Mouse (Mus musculus): ENCODE measurements at regions not wholly inside any gene's neighbourhood (a gene's known extent, or its start where the extent isn't known, plus 50 kb on each side); places are given as distances from the start of the nearest gene placed in this dataset.

DNA sequence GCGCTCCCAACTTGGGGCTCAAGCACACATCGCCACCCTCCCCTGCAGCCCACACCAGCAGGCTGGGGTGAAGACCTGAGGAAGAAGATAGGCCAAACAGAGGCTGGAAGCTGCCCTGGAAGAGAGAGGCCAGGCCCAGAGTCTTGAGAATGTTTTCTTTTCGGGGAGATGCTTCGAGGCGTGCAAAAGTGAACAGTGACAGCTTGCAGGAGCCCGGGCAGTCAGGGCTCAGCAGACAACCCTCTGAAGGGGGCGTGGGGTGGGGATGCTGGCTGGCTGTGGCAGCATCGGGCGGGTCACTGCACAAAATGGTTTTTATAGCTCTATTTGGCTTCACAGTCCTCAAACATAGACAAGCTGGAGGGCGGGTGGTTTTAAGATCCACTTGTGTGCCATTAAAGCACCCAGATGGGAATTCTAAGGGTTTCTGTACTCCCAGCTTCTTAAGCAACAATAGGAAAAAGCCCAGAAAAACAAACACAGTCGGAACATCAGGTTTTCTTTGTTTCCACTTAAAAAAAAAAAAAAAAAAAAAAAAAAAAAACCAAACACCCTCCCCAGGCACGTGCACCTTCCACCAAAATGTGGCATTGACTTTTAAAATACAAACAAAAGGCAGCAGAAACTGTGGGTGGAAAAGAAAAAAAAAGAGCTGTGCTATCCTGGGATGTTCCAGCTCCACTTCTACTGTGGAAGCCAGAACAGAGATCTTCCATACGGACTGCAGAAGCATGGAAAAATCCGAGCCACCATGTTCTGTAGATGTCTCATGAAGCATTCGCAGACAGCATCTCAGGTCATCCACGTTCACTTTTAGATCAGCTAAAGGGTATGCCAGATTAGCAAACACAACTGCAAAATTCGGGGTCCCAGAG is 123.5 kb downstream of the Ly86 start:
- ATAC-seq (replicated peaks in 1 of 2; ENCODE audit: insufficient read depth in 1 of 2, low FRiP score in 2 of 2, low TSS enrichment in 1 of 2, low read depth in 1 of 2, poor library complexity in 2 of 2, severe bottlenecking in 2 of 2) = no peak

DNA sequence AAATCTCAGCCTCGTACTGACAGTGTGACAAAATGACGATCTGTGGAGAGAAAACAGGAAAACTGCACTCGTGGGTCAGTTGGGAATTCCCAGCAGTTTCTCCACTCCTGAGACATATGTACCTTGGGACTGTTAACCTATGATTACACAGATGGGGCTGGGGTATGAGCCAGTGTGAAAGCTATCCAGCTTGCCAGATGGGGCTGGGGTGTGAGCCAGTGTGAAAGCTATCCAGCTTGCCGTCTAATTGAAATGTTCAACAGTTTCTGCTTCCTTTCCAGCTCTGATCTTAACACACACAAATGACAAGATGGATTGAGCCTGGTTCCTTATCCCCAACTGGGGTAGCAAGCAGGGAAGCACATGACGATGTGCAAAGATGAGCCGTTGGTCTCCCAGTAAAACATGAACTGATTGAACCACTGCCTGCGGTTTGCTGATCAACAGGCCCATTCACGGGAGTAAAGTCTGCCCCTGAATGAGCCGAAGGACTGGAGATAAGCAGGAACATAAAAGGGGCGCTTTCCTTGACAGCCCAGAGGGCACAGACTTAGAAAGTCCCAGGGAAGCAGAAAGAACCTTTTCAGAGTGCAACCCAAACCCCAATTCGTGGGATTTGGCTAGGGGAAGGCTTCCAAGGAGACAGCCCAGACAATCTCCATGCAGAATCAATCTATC is 125.4 kb downstream of the Ly86 start:
- no peak for ATAC-seq (replicated peaks in 1 of 2; ENCODE audit: insufficient read depth in 1 of 2, low FRiP score in 2 of 2, low TSS enrichment in 1 of 2, low read depth in 1 of 2, poor library complexity in 2 of 2, severe bottlenecking in 2 of 2)

DNA sequence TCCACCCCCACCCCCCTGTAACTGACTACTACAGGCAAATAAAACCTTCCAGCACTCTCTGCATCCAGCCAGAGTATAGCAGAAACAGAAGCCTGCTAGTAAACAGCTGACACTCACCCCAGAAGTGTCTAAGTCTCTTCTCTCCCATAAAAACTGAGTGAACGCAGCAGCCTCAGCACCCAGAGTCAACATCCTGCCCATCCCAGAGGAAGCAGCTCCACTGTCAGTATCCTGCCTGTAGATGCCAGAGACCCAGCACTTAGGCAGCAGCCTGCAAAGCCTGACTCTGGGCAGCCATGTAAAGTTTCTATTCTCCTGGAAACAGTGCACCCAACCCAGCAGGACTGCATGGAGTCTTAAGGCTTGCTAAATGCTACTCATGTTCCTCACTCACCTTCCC is 128.4 kb downstream of the Ly86 start:
- no peak for ATAC-seq (replicated peaks in 1 of 2; ENCODE audit: insufficient read depth in 1 of 2, low FRiP score in 2 of 2, low TSS enrichment in 1 of 2, low read depth in 1 of 2, poor library complexity in 2 of 2, severe bottlenecking in 2 of 2)

DNA sequence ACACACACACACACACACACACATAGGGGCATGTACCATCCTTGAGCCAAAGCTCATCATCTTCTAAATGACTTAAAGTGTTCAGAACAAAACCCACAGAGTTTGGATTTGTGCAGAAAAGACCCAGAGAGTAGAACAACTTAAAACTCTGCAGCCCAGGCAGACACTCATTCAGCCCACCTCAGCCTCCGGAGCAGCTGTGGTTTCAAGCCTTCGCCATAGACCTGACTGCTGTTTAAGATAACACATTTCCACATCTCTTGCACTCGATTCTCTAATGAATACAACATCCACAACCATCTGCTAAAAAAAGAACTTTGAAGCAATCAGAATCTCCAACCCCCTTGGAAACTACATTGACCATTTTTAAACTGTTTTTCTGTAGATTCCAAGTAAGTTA is 130.8 kb downstream of the Ly86 start:
- peak; percentile 55 to 59 for ATAC-seq (replicated peaks in 1 of 2; ENCODE audit: insufficient read depth in 1 of 2, low FRiP score in 2 of 2, low TSS enrichment in 1 of 2, low read depth in 1 of 2, poor library complexity in 2 of 2, severe bottlenecking in 2 of 2)

DNA sequence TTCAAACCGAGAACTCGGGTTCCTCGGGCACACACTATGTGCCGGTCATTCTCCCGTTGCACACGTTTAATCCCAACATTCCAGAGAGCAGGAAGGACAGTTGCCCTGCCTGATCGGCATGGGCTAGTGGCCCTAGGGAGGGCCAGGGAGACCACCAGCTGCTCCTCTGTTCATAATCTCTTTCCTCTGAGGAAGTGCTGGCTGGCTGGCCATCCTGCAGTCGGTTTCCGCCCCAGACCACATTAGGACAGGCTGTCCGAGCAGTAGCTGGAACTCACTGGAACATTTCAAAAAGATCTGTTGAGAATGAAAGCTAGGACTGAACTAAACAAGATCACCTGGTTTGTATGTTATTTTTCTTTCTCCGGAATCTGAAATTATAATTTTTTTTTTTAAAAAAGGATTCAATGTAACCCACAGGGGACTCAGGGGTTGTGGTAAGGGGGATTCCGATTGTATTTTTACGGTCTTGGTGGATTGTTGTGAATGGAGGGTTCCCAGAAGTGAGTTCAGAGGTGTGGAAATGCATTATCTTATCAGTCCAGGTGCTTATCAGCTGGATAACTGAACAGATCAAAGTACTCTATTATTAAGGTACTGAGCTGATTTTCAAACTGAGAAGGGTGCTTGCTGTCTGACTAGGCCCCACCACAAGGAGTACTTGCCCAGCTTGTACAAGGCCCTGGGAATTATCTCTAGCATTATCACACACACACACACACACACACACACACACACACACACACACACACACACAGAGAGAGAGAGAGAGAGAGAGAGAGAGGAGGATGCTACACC is 131.4 kb downstream of the Ly86 start:
- ATAC-seq (replicated peaks in 1 of 2; ENCODE audit: insufficient read depth in 1 of 2, low FRiP score in 2 of 2, low TSS enrichment in 1 of 2, low read depth in 1 of 2, poor library complexity in 2 of 2, severe bottlenecking in 2 of 2) = peak; percentile 39 to 61

DNA sequence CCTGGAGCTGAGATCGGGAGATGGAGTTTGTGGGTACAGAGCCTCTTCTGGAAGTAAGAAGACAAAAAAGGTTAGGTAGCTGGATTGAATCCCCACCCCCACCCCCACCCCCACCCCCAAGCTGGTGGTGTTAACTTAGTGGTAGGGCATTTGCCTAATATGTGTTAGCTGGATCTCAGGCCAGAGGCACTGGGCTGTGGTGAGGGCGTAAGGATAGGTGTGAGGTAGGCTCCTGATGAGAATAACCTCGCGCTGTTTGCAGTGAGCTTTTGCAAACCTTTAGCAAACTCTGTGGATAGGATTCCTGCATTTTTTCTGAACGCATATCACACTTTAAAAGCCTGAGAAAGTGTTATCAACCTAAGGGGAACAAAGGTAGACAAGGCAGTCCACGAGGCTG is 132.3 kb downstream of the Ly86 start:
- no peak for ATAC-seq (replicated peaks in 1 of 2; ENCODE audit: insufficient read depth in 1 of 2, low FRiP score in 2 of 2, low TSS enrichment in 1 of 2, low read depth in 1 of 2, poor library complexity in 2 of 2, severe bottlenecking in 2 of 2)

DNA sequence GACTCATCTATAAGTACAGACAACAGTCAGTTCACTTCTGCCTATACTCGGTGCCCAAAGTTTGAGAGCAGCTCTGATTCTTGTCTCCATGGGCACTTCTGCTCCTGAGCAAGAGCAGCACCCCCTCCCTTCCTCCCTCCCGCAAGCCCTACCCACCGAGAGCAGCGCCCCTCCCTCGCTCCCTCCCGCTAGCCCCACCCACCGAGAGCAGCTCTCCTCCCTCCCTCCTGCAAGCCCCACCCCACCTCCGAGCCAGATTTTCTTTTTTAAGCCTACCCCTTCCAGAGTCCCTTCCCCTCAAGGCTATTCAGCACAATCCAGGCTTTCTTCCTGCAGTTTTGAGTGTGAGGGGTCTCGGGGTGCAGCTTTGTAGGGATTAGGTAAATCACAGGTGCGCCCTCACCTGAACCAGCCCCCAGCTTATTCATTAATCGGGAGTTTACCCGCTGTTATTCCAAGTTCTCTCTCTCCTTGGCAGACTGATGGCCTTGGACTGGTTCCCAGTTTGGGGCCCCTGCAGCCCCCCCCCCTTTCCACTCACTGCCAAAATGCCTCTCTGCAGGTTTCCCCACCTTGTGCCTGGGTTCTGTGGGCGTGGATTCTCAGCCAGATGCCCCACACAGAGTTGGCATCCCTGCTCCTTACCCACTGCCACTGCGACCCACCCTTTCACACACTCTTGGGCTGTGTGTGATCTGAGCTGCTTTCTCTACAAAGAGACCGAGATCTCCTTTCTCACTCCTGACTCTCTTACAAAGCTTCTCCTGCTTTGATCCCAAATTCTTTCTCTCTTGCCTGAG is 132.9 kb downstream of the Ly86 start:
- ATAC-seq (replicated peaks in 1 of 2; ENCODE audit: insufficient read depth in 1 of 2, low FRiP score in 2 of 2, low TSS enrichment in 1 of 2, low read depth in 1 of 2, poor library complexity in 2 of 2, severe bottlenecking in 2 of 2) = peak; percentile 51 to 58

DNA sequence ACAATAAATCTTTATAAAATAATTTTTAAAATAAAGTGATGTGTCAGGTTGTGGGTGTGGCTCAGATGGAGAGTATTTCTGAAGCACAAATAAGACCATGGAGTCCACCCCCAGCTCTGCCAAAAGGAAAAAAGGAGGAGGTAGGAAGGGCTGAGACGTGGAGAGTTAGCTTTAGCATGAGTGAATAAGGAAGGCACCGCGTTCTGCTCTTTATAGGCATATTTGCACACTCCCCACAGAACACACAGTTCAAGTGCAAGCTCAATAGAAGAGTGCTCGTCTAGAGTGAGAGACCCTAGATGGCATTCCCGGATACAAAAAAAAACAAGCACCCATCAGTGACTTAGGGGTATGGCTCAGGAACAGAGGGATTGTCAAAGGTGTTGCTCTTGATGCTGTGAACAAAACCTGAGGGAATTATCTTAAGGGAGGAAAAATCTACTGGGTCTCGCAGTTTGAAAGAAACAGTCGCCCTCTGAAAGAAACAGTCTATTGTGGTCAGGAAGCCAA is 134.2 kb downstream of the Ly86 start:
- ATAC-seq (replicated peaks in 1 of 2; ENCODE audit: insufficient read depth in 1 of 2, low FRiP score in 2 of 2, low TSS enrichment in 1 of 2, low read depth in 1 of 2, poor library complexity in 2 of 2, severe bottlenecking in 2 of 2) = no peak

DNA sequence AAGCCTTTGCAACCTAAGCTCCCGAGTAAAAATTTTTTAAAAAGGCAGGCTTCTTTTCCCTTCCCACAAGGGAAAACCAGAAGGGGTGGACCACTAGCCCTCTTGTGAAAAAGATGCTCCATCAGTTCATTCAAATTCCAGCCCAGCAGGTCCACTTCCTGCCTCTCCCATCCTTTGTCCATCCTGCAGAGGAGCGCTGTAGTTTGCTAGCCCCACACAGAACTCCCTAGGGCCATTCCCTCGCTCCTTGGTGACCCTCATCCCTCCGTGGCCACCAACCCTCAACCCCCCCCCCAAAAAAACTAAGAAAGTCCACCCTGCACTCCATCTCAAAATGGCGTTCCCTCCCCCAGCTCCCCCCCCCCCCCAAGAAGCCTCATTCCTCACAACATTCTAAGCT is 136.5 kb downstream of the Ly86 start:
- ATAC-seq (replicated peaks in 1 of 2; ENCODE audit: insufficient read depth in 1 of 2, low FRiP score in 2 of 2, low TSS enrichment in 1 of 2, low read depth in 1 of 2, poor library complexity in 2 of 2, severe bottlenecking in 2 of 2) = no peak

DNA sequence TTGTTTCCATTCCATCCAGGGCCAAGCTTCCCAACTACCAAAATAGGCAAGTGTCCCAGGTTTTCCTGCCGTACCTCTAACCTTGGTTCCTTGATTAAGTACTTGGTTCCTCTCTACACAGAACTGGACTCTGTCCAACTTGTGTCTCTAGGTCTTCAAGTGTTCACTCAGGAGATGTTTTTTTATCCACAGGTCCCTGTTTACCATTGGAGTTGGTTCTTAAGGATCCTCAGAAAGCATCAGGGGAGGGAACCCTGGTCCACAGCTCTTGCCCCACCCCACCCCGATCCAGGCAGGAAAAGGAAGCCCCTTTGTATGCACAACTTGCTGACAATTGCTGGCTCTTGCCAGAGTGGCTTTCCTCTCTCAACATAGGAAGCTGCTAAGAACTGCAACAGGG is 137.0 kb downstream of the Ly86 start:
- no peak for ATAC-seq (replicated peaks in 1 of 2; ENCODE audit: insufficient read depth in 1 of 2, low FRiP score in 2 of 2, low TSS enrichment in 1 of 2, low read depth in 1 of 2, poor library complexity in 2 of 2, severe bottlenecking in 2 of 2)

DNA sequence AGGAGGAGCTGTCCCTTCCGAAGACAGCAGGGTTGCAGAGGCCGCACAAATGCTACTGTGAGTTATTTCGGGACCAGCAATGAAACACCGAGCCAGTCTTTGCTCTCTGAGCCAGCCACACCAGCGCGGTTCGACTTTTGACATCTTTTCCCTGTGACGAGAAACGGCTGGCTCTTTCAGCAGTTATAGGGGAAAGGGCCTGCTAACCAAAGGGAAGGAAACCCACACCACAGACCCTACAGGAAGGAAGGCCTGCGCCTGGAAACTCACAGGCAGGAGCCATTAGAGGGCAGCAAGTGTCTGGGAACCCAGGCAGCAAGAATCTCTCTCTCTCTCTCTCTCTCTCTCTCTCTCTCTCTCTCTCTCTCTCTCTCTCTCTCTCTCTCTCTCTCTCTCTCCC is 137.6 kb downstream of the Ly86 start:
- peak; percentile 87 to 91 for ATAC-seq (replicated peaks in 1 of 2; ENCODE audit: insufficient read depth in 1 of 2, low FRiP score in 2 of 2, low TSS enrichment in 1 of 2, low read depth in 1 of 2, poor library complexity in 2 of 2, severe bottlenecking in 2 of 2)

DNA sequence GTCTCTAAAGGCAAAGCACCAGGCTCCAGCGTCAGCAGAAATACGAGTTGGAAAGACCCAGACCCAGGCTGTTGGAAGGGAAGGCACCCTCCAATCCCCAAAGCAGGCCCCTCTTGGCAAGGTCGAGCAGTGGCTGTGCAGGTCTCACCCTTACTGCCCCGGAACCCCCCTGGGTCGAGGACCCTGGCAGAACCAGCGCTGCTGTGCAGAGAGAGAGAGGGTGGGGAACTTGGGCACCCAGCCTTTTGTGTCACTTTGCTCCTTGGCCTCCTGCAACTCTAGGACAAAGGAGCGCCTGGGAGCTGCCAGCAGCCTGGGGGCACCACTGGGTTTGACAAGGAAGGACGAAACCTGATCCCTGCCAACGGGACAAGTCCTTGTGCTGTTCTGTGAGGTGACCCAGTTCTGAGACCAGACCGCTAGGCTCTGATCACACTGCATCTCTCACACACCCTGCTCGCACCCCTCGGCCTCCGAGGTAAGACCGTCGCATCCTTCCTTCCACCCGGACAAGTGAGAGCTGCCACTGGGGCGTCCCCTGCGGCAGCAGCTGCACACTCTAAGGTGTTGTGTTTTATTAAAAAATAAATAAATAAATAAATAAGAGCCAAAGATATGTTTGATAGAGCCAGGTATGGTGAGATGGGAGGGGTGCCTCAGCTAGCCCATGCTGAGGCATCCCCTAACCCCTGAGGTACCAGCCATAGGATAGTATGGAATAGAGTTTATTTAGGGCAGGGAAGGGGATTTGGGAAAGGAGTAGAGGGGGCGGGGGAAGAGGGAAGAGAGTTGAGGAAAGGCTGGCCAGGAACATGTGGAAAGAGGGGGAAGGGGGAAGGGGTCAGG is 138.2 kb downstream of the Ly86 start:
- ATAC-seq (replicated peaks in 1 of 2; ENCODE audit: insufficient read depth in 1 of 2, low FRiP score in 2 of 2, low TSS enrichment in 1 of 2, low read depth in 1 of 2, poor library complexity in 2 of 2, severe bottlenecking in 2 of 2) = peak; percentile 51 to 56

DNA sequence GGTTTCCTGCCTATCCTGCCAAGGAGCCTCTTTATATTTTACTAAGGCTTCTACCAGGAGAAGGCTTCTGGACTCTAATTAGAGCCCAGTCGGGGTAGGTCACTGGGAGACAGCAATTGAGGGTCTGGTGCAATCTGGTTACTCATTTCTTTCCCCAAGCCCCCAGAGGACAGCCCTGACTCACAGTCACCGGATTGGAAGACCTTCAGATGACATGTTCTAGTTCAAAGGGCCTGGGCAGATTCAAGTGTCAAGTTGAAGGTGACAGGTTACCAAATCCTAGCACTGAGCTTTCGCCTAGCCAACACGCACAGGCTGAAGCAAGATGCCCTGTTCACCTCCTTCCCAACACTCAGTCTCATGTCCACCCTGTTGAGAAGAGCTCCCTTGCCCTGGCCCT is 139.6 kb downstream of the Ly86 start:
- ATAC-seq (replicated peaks in 1 of 2; ENCODE audit: insufficient read depth in 1 of 2, low FRiP score in 2 of 2, low TSS enrichment in 1 of 2, low read depth in 1 of 2, poor library complexity in 2 of 2, severe bottlenecking in 2 of 2) = no peak

DNA sequence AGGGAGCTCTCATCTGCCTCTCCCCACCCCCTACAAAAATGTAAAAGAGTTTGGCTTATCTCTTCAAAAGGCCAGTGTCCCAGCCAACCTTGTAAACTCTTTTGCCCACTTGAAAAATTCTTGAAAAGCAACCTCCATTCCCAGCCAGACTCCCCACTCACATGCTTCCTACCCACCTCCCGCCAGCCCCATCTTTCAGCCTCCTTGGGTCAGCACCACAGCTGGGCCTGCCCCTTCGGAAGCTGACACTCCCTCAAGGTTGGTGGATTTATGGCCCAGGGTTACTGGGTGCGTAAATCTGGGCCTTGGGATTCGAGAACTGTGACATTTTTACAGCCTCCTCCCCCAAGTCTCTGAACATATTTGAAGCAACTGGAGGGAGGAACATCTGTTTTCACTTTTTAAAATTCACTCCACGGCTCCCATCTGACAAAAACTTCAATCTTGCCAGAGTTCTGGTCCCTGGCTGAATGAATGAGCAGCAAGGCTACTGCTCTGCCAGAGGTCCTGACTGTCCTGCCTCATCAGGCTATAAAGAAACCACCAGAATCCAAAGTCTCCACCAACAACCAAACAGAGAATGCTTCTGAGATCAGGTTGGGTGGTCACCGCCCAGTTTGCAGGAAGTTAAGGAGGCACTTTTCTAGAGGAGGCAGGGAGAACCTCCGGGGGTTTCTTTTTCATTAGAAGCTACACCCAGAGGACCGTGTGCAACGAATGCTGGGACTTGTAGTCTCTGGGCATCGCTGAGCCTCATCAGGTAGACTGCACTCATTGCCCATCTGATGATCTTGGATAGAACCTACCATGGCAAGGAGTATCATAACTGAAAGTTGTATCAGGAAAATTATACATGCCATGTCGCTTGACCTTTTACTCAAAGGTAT is 147.3 kb downstream of the Ly86 start:
- ATAC-seq (replicated peaks in 1 of 2; ENCODE audit: insufficient read depth in 1 of 2, low FRiP score in 2 of 2, low TSS enrichment in 1 of 2, low read depth in 1 of 2, poor library complexity in 2 of 2, severe bottlenecking in 2 of 2) = no peak

DNA sequence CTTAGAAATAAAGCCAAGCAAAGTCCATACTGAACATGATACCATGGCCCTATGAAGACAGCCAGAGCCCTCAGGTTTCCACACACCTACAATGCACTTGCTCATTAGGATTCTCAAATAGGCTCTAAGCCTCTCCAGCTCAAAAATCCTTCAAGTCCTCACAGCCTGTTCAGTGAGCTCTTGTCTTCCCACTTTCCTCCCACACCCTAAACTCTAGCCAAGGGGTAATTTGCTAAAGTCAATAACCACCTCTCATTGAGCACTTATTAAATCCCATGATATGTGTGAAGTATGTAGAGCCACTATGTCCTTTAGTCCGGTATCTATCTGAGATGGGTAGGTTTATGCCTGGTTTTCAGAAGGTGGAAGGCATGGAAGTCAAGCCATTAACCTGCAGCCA is 148.3 kb downstream of the Ly86 start:
- no peak for ATAC-seq (replicated peaks in 1 of 2; ENCODE audit: insufficient read depth in 1 of 2, low FRiP score in 2 of 2, low TSS enrichment in 1 of 2, low read depth in 1 of 2, poor library complexity in 2 of 2, severe bottlenecking in 2 of 2)
